Mouse (Mus musculus): Measurements from ENCODE around the gene Sf3a3. TPM values are rescaled to one million over a fixed set of nuclear protein-coding genes. Genes with fewer than 3 reads are reported as not detected.

Sf3a3 gene
- polyA plus RNA-seq (2015; fragmentation: Nextera tagmentation; extraction: Ambion mirVana): 101 and 115 TPM in 2 replicates

DNA sequence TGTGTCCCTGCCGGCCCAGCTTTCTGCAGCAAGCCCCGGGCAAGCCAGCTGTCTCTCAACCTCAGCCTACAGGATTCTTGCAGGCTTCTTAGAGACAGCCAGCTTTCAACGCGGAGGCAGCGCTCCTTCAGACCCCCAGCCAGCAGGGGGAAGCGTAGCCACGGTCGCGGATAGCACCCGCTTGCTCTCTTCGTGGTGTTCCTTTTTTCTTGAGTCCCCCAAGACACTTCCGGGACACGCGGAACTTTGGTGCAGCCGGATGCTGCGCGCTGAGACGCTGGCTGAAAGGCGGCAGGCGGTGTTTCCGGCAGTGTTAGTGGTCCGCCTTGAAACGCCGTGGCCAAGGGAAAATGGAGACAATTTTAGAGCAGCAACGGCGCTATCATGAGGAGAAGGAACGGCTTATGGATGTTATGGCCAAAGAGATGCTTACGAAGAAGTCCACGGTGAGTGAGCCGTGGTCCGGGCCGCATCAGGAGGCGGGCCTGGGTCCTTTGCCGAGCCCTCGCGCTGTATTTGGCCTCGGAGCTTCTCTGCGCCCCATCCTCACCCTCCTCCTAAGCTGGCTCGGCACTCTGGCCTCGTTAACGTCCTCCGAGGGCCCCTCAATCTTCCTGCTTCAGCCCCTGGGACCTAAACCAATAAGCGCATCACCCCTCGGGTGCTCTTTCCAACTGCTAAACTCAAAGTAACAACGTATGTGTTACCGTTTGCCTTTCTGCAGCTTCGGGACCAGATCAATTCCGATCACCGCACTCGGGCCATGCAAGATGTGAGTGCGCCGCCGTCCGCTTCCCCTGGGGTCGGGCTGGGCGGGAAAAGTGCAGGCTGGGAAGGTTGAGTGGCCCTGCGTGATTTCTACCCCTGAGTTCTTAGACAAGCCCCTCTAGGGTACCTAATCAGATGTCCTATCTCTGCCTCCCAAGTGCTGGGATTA, at the start of gene Sf3a3:
Gene Sf3a3, plus strand, starts transcription at position 232 of the 937 bp plus-strand sequence.
- Histone ChIP-seq H3K27me3 (peaks cover 13% of the 10 kb centered on the region), H3K9me3 (no peaks in the 10 kb centered on the region), H3K27ac (replicated peaks) (peak within 1 kb of the TSS; percentile 68), H3K4me2 (peak within 1 kb of the TSS; percentile 96), H3K9ac (peak within 1 kb of the TSS; percentile 91), H3K4me1 (replicated peaks) (peaks cover 27% of the 10 kb centered on the region), H3K36me3 (peaks cover 35% of the 10 kb centered on the region), H3K4me3 (peak within 1 kb of the TSS; percentile 85)
- under 1% methylated on average over 57 of the region's 57 CpGs for WGBS
- ATAC-seq (ENCODE audit: low read depth): peak; percentile 90

DNA sequence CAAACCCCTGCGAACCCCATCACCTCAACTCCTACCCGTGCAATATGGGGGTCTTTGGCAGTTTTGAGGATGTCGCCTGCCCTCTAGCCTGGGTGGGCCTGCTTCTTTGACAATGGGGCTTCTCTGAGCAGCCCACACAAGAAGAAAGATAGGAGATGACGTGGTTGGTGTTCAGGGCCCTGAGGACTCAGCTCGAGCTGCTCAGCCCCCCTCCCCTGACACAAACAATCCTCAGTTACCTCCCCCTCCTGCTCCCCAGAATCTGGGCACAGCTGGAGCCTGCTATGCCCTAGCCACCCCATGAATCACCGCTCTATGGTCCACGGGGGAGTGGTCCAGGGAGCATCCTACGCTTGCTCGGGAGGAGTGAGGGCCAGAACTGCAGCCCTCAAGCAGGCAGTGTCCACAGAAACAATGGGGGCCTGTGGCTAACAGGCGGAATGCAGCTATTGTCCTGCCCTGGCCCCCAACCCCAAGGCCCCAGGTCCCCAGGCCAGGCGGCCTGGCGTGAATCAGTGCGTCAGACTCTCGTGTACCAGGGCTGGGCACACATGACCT, 47.0 kb upstream of the Sf3a3 start:
- Histone ChIP-seq H3K36me3 (no peaks in the 10 kb centered on the region), H3K27ac (replicated peaks) (peak overlapping the region; percentile 74), H3K27me3 (peaks cover 86% of the 10 kb centered on the region), H3K4me3 (no peak overlapping the region), H3K9me3 (no peaks in the 10 kb centered on the region), H3K4me1 (replicated peaks) (peaks cover 54% of the 10 kb centered on the region), H3K4me2 (peak overlapping the region; percentile 4; the same call in 1 of the 2 replicates), H3K9ac (peak overlapping the region; percentile 12; the same call in 1 of the 2 replicates)
- 0 out of 2 replicates have a peak, but pooled peaks have one; percentile 32 for ATAC-seq (ENCODE audit: low read depth)
- 14% methylated on average over 14 of the region's 14 CpGs for WGBS

DNA sequence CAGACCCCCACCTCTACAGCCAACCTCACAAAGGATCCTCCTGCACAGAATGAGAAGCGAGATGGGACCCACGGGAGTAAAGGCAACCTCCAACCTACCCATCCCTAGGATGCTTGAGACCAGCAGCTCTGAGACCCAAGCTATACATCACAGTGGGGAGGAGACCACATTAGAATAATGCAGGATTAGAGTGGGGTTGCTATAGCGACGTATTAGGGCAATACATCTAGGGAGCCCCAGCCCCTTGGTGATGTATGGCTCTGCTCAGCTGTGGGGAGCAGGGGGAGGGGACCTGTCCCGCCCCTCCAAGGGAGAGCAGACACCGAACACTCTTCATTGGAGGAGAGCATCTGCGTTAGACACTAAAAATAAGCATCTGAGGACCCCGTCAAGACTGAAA, 46.5 kb upstream of the Sf3a3 start:
- Histone ChIP-seq H3K27ac (replicated peaks) (peak overlapping the region; percentile 74), H3K4me2 (peak overlapping the region; percentile 4; the same call in 1 of the 2 replicates), H3K4me3 (no peak overlapping the region), H3K27me3 (peaks cover 83% of the 10 kb centered on the region), H3K4me1 (replicated peaks) (peaks cover 59% of the 10 kb centered on the region), H3K36me3 (no peaks in the 10 kb centered on the region), H3K9me3 (no peaks in the 10 kb centered on the region), H3K9ac (peak overlapping the region; percentile 12; the same call in 1 of the 2 replicates)
- peak; percentile 71 for ATAC-seq (ENCODE audit: low read depth)
- 4% methylated on average over 8 of the region's 8 CpGs for WGBS

DNA sequence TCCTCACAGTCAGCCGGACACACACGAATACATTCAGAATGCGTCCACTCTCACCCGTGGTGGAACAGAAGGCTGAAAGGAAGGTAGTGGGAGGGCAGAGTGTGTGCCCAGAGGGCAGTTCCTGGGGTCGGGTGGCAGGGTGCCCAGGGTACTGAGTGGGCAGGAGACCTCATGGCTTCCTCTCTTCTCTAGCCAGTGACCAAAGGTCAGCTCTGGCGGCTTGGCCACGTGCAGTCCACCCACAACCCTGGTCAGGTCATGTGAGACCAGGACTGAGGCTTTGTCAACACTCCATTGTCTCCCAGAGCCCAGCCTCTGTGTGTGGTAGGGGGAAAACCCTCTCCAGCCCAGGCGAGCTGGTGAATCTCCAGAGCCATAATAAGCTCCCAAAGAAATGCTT, 44.3 kb upstream of the Sf3a3 start:
- peaks cover 76% of the 10 kb centered on the region for H3K27me3 ChIP-seq
- no peaks in the 10 kb centered on the region for H3K9me3 ChIP-seq
- H3K27ac ChIP-seq (replicated peaks): no peak overlapping the region
- no peak overlapping the region for H3K9ac ChIP-seq
- no peaks in the 10 kb centered on the region for H3K36me3 ChIP-seq
- WGBS: 53% methylated on average over 8 of the region's 8 CpGs
- peaks cover 61% of the 10 kb centered on the region for H3K4me1 ChIP-seq (replicated peaks)
- no peak overlapping the region for H3K4me3 ChIP-seq
- ATAC-seq (ENCODE audit: low read depth): no peak
- no peak overlapping the region for H3K4me2 ChIP-seq

DNA sequence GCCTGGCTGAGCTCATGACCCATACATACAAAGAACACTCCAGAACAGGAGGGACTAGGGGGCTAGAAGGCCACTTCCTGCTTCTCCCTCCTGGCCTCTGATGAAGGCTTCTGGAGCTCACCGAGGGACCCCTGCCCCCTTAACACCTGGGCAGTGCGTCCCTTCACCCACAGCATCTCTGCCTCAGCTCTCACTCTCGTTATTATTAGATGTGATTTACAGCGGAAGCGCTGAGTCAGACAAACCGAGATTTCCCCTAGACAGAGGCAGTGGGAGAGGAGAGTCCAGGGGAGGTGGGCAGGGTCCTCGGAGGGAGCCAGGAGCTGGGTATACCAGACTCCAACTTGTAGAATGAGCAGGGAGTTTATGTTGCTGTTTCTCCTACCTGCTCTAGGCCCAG, 43.0 kb upstream of the Sf3a3 start:
- ATAC-seq (ENCODE audit: low read depth): no peak
- WGBS: 31% methylated on average over 7 of the region's 7 CpGs
- H3K4me1 ChIP-seq (replicated peaks): peaks cover 61% of the 10 kb centered on the region
- no peaks in the 10 kb centered on the region for H3K36me3 ChIP-seq
- H3K9ac ChIP-seq: no peak overlapping the region
- no peaks in the 10 kb centered on the region for H3K9me3 ChIP-seq
- H3K27ac ChIP-seq (replicated peaks): peak overlapping the region; percentile 71
- H3K4me3 ChIP-seq: no peak overlapping the region
- H3K27me3 ChIP-seq: peaks cover 72% of the 10 kb centered on the region
- peak overlapping the region; percentile 50; the same call in 1 of the 2 replicates for H3K4me2 ChIP-seq

DNA sequence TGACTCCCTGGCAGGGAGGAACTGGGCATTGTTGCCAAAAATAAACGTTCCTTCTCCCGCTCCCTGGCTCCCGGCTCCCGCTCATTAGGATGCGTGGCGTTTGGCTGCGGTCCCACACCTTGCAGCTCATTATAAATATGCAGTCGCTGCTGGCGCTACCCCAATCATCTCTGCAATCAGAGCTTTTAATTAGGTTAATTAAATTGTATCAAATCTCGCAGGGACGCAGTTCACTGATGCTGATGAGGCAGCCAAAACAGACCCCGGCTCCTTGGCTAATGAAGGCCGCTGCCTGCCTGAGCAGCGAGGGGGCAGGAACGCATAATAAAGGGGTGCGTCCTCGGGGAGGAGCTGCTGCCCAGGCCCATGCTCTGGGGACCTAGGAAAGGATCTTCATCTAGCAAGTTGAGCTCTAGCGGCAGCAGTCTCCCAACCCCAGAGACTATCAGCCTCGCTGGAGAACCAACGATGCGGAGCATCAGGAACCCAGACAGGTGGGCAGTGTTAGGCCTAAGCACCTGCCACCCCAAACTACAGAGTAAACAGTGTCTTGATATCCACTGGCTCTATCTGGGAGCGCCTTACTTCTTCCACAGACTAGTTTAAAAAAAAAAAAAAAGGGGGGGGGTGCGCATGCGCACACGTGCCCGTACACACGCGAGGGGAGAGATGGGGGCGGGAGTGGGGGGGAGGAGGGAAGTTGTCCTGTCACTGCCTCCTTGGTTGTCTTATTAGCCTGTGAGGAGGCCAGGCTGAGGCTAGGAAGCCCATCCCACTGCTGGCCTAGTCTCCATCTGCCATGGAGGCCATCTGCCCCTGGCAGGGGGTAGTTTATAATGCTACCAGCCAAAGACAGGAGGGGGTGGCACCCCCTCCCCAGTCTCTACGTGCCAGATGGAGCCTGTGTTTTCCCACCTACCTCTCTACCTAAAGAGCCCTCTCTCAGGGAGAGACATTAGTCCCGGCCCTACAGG, 41.9 kb upstream of the Sf3a3 start:
- H3K4me1 ChIP-seq (replicated peaks): peaks cover 54% of the 10 kb centered on the region
- peaks cover 62% of the 10 kb centered on the region for H3K27me3 ChIP-seq
- peak; percentile 45 for ATAC-seq (ENCODE audit: low read depth)
- peak overlapping the region; percentile 12; the same call in 1 of the 2 replicates for H3K4me3 ChIP-seq
- H3K4me2 ChIP-seq: peak overlapping the region; percentile 50
- H3K27ac ChIP-seq (replicated peaks): peak overlapping the region; percentile 71
- peaks cover 4% of the 10 kb centered on the region for H3K36me3 ChIP-seq
- 2% methylated on average over 29 of the region's 31 CpGs for WGBS
- H3K9me3 ChIP-seq: no peaks in the 10 kb centered on the region
- peak overlapping the region; percentile 57 for H3K9ac ChIP-seq

DNA sequence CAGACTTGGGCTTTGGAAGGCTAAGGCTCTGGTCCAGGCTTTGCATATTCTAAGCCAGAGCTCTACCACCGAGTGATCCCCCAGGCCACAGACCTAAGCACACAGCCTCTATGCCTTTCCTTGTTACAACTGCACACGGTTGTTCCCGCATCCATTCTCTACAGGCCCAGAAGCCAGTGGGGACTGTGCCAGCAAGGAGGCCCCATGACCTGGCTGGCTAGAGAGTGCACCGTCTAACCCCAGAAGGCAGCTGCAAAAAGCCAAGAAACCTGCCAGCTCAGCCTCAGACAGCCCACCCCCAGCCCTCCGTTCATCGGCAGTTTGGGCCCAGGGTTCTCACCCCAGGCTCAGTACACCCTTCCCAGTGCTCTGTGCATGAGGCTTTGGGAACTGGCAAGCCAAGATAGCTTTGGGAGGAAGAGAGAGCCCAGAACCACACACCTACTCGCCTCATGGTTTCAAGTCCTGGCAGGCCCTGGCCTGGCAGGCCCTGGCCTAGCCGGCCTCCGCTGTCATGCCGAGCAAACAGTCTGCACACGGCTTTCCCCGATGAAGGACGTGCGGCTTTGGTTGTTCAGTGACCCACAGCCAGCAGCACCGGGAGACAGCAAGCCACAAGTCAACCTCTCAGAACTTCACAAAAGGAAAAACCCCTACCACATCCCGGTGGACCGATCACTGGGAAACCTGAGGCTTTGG, 40.1 kb upstream of the Sf3a3 start:
- Histone ChIP-seq H3K9ac (no peak overlapping the region), H3K4me1 (replicated peaks) (peaks cover 43% of the 10 kb centered on the region), H3K27me3 (peaks cover 47% of the 10 kb centered on the region), H3K4me3 (no peak overlapping the region), H3K9me3 (no peaks in the 10 kb centered on the region), H3K4me2 (no peak overlapping the region), H3K36me3 (peaks cover 18% of the 10 kb centered on the region), H3K27ac (replicated peaks) (no peak overlapping the region)
- ATAC-seq (ENCODE audit: low read depth): no peak
- WGBS: 61% methylated on average over 17 of the region's 17 CpGs

DNA sequence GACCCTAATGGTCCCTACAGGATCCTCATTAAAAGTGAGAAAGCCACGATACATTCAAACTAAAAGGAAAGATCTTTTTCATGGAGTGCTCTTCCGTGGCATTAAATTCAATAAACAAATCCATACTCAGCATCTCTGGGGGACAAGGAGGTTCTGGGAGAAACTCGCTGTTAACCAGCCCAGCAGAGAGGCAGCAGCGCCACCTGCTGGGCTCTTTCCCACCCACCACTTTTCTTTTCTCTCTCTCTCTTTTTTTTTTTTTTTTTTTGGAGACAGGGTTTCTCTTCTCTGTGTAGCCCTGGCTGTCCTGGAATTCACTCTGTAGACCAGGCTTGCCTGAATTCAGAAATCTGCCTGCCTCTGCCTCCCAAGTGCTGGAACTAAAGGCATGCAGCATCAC, 39.5 kb upstream of the Sf3a3 start:
- Histone ChIP-seq H3K9me3 (no peaks in the 10 kb centered on the region), H3K27me3 (peaks cover 45% of the 10 kb centered on the region), H3K9ac (no peak overlapping the region), H3K4me2 (no peak overlapping the region), H3K27ac (replicated peaks) (no peak overlapping the region), H3K4me1 (replicated peaks) (peaks cover 43% of the 10 kb centered on the region), H3K4me3 (no peak overlapping the region), H3K36me3 (peaks cover 23% of the 10 kb centered on the region)
- 2% methylated on average over 4 of the region's 4 CpGs for WGBS
- ATAC-seq (ENCODE audit: low read depth): no peak

DNA sequence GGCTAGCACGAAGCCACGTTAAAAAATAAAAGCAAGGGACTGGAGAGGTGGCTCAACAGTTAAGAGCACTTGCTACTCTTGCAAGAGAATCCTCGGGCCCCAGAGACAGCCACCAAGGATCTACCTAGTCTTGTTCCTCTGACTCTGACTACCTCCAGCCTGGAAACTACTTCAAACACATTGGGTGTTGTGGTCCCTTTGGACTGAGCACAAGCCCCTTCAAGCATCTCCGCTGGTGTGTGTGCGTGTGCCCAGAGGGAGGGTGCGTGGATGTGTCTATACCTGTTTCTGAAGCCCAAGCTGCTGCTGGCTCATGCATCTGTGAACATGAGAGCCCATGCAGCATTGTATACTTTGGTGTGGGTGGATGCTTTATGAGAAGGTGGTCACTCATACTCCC, 38.6 kb upstream of the Sf3a3 start:
- Histone ChIP-seq H3K4me1 (replicated peaks) (peaks cover 39% of the 10 kb centered on the region), H3K4me2 (no peak overlapping the region), H3K27ac (replicated peaks) (no peak overlapping the region), H3K27me3 (peaks cover 35% of the 10 kb centered on the region), H3K9ac (no peak overlapping the region), H3K9me3 (no peaks in the 10 kb centered on the region), H3K36me3 (peaks cover 32% of the 10 kb centered on the region), H3K4me3 (no peak overlapping the region)
- 87% methylated on average over 6 of the region's 6 CpGs for WGBS
- ATAC-seq (ENCODE audit: low read depth): no peak

DNA sequence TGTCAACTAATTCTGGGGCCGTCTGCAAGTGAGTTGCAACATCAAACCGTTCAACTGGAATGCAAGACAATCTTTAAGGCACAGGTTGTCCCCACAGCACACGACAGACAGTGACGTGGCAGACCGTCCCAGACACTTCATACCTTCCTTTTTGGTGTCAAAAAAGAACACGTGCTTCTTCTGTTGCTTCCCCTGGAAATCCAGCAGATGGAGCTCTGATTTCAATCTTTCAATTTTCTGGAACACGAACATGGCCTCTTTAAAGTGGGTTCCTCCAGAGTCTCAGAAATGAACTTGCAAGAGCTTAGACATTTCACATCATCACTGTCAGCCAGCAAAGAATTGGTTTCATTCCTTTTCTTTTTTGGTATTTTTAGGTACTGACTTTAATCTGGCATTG, 32.3 kb upstream of the Sf3a3 start:
- Histone ChIP-seq H3K27me3 (no peaks in the 10 kb centered on the region), H3K4me2 (no peak overlapping the region), H3K4me3 (no peak overlapping the region), H3K4me1 (replicated peaks) (no peaks in the 10 kb centered on the region), H3K9me3 (no peaks in the 10 kb centered on the region), H3K36me3 (peaks cover 89% of the 10 kb centered on the region), H3K27ac (replicated peaks) (no peak overlapping the region), H3K9ac (no peak overlapping the region)
- 69% methylated on average over 7 of the region's 7 CpGs for WGBS
- ATAC-seq (ENCODE audit: low read depth): no peak

DNA sequence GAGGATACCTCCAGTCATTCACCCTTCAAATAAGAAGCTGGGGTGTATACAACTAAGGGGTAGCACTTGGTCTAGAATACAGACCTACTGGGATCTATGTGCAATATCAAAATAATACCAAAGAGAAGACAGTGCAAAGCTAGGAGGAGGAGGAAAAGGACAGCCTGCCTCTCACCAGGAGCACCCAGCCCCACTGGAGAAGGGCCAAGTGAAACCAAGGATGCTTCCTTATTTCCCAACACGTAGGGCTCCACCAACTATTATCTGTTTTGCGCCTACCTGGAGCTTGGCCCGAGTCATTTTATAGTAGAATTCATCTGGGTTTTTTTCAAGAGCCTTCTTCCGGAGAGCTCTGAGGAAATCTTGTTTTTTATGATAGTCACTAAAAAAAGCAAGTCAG, 31.1 kb upstream of the Sf3a3 start:
- no peak for ATAC-seq (ENCODE audit: low read depth)
- no peak overlapping the region for H3K4me3 ChIP-seq
- H3K9me3 ChIP-seq: no peaks in the 10 kb centered on the region
- no peaks in the 10 kb centered on the region for H3K4me1 ChIP-seq (replicated peaks)
- H3K27me3 ChIP-seq: no peaks in the 10 kb centered on the region
- peaks cover 84% of the 10 kb centered on the region for H3K36me3 ChIP-seq
- H3K4me2 ChIP-seq: no peak overlapping the region
- H3K27ac ChIP-seq (replicated peaks): no peak overlapping the region
- no peak overlapping the region for H3K9ac ChIP-seq
- 94% methylated on average over 4 of the region's 4 CpGs for WGBS

Measured in neural tube, embryonic 13.5 days (tissue).